Mouse (Mus musculus) frontal cortex, postnatal 36 days (tissue): ENCODE data around the gene Guca1b.
A peak's percentile ranks its signal among the peaks of the same experiment; 100 is the strongest.

Experiments used
- DNase-seq, 2 experiments: peaks; one replicate each; pipeline ENCODE4 v3.0.0; 2022; ENCODE audit warnings: low spot score in 2 of 2

Guca1b gene

DNA sequence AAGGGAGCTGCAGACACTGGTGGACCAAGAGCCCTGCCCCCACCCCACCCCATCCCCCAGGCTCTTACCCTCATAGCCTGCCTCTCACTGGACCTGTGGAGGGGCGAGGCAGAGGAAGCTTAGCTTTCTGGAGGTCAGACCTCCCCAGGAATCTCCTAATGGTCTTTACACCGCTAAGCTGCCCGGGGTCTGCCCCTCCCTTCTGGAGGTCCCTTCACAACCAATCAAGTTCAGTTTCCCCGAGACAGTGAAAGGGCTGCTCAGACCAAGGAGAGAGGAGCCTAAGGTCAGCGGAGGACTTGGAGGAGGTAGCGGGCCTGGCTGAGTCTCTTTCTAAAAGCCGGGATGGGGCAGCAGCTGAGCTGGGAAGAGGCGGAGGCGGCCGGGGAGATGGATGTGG lies at the start of gene Guca1b:
Gene Guca1b, plus strand, starts transcription at position 249 of the 400 bp plus-strand sequence.
- no peak for DNase-seq

DNA sequence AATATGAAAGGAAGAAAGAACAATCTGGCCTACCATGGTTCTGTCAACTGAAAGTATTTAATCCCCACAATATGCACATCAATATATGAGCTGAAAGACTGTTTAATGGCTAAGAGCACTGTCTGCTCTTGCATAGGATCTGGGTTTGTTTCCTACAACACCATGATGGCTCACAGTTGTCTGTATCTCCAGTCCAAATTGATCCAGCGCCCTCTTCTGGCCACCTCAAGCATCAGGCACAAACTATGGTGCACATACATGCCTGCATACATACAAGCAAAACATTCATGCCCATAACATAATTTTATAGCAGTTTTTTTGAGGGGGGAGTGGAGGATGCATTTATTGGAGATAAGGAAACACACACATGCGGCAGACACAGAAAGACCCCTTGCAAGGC lies 42.1 kb upstream of the Guca1b start:
- no peak for DNase-seq

DNA sequence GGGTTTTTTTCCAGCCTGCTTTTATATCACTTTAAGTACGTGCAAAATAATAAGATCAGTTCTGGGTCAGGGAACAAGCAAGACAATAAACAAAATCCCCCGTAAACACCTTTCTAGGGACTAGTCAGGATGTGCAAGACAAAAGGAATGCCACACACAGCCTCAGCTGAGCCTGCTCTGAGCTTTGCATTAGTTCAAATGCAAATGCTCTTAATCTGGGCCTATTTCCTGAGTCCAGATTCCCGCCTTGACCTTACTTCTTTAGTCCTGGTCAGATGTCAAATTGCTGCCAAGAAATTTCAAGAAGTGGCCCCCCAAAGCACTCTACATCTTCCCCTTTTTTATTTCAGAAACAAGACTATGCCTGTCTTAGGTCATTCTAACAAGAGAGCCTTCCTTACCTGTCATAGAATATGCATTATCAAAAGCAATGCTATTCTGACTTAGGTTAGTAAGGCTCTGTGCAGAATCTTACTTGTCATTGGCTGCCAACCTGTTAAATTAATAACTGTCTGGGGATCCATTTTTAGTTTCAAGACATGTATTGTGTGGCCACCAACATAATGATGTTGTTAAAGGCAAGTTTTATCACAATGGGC lies 35.4 kb upstream of the Guca1b start:
- no peak for DNase-seq

DNA sequence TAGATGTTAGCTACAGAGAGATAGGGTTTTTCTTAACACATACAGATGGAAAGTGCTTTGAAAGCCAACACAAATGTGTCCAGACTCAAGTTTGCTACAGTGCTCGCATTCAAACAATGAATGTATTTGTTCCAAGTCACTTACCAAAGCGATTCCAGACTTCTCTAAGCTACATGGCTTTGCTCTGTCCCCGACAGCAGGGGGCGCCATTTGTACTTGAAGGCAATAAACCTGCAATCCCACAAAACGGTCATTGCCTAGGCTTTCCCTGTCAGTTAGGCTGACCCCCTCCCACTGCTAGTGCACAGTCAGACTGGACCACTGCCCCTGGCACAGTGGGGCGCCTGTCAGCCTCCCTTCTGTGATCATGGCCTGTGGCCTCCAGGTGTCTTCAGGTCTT lies 25.2 kb upstream of the Guca1b start:
- peak; percentile 34 to 46 for DNase-seq

DNA sequence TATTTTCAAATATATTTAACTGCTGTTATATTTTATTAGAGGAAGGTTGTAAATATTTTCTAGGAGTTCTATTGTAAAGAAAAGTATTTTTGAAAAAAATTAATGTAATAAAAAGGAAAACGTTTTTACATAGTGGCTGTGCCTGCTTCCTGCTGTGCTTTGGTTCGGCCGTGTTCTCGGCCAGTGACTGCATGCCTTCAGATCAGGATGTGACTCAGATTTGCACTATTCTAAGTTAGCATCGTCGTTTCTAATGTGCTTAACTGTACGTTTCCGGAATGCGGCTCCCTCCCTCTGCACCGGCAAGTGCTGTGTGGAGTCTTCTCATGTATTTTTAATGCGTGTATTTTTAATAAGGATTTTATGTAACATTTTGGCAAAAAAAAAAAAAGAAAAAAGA lies 23.9 kb upstream of the Guca1b start:
- DNase-seq, result no peak

DNA sequence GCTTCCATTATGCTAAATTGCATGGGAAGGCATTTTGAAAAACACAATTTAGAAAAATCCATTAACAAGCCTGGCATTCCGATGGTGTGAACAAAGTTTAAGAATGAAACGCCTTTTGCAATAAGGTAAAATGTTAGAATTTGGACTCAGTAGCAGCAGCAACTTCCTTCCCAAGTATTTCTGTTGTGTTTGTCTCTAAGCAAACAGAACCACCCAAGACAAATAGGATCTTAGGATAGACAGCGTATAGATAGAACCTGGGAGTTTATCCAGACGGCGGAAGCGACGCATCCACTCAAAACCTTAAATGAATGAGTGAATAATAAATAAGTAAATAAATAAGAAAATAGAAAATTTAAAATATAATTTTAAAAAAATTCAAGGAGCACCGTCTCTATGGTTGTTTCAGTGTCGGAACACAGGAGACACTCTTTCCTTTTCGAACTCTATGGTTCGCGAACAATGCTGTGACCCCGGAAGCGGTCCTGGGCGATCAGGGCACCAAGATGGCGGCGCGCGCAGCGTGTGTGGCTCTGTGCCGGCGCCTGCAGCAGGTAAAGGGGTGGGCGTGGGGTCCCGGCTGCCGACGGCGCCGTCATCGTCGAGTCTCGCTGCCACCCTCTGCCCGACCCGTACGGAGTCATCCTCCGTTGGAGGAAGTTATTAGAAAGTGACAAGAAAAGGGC lies 16.6 kb upstream of the Guca1b start, which contains the start of gene Mrps10:
Gene Mrps10, plus strand, starts transcription at position 487 of the 686 bp plus-strand sequence.
- DNase-seq, result peak; percentile 85 to 90

DNA sequence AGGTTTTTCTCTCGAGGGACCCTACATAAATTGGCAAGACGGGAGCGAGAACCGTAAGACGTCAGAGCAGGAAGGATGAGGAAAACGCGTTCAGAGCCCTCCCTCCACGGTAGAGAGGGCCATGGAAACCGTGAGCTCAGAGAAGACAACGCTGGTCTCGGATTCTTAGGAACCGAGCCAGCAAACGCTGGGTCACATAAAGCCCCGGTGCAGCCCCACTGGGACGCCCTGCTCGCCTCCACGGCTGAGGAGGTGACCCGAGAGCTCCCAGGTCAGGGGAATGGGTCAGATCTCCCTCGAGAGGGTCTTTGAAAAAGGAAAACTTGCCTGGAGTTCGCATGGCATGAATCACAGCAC lies 16.1 kb upstream of the Guca1b start:
- no peak for DNase-seq

DNA sequence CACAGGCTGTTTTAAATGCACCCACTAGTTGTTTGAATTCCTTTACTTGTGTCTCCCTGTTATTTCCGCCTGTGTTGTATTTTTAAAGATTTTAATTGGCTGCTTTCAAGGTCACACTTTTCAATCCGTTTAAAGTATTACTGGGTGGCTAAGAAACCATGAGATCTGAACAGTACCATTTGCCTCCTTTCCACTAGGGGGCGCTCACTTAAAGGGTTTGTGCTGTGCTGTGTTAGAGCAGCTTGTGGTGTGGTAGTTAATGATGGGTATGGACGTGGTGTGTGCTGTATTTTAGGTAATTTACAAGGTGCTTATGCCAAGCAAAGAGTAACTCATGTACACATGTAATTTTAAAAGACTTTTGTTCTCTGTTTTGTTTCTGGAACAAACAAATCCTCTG lies 13.7 kb upstream of the Guca1b start:
- peak; percentile 21 to 71 for DNase-seq

DNA sequence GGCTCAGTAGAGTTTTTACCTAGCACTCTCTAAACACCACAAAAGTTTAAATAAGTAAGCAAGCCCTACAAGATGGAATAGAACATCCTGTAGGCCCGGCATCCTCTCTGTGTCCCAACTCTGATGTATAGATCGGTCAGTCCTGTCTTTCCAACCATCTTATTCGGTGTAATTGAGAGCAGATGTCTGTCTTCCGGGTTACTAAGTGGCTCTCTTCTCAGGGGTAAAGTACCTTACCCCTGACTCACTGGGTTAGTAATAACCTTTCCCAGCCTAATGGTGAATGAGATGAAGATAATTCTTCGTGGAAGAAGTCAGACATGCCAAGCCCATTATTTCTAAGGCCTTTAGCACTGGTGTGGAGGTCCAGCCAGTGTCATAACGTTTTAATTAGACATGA lies 11.2 kb upstream of the Guca1b start:
- no peak for DNase-seq

DNA sequence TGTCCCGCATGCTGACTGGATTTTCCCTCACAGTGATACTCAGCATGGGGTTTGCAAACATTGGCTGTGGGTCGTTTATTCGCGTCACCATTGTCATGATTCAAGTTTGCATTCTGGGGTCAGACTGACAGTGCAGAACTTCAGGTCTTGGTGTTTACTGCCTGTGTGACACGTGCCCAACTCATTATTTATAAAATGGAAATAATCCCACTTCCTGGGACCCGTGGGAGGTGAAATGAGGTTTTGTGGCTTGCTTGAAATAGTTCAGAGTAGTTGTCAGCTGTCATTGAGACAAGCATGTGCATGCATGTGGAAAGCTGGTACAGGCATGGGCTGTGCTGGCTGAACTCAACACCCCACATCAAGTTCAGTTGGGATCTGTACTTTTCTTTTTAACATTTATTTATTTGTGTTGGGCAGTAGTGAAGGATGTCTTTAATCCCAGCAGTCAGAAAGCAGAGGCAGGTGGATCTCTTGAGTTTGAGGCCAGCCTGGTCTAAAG lies 8.4 kb upstream of the Guca1b start:
- no peak for DNase-seq

DNA sequence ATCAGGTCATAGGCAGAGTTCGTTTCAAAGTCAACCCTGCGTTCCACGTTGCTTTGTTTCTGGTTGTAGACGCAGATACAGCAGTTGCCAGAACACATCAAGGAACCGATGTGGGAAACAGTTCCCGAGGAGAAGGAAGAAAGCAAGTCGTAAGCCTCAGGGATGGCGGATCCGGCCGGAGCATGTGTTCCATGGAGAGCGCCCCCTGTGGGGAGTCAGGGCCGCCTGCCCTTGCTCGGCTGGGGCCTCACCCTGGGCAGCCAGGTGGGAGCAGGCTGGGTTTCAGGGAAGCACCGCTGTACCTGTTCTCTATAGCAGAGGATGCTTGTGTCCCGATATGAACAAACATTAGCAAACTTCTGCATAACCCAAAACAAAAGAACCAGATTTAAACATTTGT lies 7.1 kb upstream of the Guca1b start:
- DNase-seq, result no peak

DNA sequence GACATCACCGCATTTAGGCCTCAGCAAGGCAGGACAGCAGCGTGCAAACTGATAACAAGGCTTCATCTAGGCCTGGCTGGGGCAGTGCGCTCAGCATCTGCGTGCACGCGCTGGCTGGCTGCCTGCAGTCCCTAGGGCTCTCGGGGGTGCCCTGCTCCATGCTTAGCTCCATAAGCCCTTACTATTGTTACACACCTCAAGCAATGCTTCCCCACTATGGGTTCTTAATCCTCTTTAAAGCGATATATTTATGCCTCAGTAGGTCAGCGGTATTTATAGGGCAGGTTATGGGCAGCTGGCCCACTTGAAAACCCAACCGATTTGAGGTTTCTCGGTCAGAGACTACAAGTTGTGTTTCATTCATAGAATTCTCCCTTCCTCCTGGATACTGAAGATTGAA lies 3.3 kb upstream of the Guca1b start:
- no peak for DNase-seq

DNA sequence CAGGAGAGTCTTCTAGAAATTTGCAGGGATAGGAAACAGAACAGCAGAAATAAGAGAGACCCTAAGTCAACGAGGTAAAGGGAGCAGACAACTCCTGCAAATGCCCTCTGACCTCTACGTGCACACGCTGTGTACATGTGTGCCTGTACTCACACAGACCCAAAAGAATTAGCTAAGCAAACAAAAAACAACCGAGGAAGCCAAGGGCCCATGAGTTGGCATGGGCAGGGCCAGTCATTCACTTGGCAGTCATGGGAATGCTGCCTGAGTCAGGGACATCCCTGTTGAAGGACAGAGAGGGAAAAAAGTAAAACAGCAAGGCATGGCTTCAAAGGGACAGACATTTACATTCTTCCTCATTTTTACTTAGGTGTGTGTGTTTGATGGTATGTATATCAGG lies 1.9 kb upstream of the Guca1b start:
- DNase-seq, result no peak

DNA sequence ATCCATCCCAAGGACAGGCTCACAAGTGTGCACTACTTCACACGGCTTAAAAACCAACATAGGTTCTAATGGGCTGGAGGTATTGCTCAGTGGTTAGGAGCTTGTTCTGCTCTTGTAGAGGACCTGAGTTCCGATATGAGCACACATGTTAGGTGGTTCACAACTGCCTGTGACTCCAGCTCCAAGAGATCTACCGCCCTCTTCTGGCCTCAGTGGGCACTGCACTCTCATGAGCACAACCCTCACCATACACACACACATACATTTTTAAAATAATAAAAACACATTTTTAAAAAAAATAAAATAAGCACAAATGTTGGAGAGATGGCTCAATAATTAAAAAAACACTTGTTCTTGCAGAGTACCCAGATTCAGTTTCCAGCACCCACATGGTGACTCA lies 1.1 kb upstream of the Guca1b start:
- DNase-seq, result no peak

DNA sequence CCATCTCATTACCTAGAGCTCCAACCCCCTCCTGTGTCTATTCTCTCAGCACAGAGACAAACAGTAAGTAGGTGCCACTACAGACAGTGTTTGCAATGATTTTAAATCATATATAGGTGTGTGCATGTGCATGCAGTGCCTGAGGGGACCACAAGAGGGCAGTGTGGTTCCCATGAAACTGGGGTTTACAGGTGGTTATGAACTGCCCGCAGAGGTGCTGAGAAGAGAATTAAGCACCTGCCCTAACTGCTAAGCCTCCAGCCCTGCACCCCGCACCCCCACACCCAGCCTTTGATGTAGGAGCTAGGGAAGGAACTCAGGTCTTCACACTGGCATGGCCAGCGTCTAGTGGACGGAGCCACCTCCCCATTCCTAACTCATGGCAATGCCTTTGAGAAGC lies 1.5 kb downstream of the Guca1b start:
- DNase-seq, result peak in 1 of 2 experiments; percentile 19

DNA sequence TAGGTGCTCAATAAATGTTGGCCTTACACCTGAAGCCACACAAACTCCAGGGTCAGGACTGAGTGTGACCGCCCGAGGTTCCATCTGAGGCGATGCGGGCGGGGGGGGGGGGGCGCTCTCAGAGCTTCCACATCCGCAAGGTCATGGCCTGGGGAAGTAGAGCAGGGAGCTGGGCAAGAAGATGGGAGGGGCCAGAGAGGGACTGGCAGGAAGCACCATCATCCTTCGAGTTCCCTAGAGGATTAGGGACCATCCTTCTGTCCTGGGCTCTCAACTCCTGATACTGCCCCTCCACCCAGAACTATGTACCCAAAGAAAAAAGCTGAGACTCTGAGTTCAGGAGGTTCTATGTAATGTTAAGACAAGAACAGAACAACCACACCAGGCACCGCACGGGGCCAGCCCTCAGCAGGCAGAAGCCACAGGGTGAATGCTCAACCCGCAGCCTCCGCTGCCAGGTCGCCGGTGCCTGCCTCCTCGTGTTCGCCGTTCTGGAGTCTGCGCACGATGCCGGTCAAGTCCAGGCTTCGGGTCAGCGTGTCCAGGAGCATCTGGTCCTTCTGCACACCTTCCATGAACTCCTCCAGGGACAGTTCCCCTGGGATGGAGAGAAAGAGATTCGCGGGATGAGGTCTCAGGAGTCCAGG lies 9.2 kb downstream of the Guca1b start:
- DNase-seq, result no peak

DNA sequence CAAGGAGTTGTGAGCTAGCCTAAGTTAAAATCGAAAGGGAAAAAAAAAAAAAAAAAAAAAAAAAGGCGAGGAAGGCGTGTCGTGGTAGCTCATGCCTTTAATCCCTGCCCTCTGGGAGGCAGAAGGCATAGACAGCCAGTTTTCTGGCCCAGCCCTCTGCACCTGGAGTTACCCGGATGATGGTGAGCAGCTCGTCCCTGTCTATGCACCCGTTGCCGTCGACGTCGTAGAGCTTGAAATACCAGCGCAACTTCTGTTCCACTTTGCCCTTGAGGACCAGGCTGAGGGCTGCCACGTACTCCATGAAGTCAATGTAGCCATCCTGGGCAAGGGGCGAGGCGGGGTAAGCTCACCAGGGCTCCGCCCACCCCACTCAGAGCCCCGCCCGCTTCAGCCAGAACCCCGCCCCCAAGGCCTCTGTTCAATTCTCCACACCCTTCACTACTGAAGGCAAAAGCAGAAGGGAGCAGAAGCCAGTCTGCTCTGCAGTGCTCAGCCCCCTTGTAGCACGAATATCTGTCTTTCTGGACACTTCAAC lies 10.3 kb downstream of the Guca1b start:
- DNase-seq, result no peak

DNA sequence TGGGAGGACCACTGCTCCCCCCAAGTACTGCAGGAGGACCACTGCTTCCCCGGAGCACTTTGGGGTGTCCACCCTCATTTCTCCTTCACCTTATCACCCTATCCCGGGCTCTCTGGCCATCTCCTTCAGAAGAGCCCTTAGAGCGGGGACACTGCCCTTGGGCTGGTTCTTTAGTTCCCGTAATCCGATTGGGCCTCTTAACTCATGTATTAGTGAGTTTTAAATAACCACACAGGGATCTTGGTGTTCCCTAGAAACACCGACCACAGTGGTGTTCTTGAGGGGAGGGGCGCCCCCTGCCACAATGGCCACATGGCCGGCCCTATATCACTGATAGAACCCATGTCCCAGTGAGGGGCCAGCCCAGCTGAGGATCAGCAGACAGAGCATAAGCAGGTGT lies 13.9 kb downstream of the Guca1b start:
- DNase-seq, result no peak

DNA sequence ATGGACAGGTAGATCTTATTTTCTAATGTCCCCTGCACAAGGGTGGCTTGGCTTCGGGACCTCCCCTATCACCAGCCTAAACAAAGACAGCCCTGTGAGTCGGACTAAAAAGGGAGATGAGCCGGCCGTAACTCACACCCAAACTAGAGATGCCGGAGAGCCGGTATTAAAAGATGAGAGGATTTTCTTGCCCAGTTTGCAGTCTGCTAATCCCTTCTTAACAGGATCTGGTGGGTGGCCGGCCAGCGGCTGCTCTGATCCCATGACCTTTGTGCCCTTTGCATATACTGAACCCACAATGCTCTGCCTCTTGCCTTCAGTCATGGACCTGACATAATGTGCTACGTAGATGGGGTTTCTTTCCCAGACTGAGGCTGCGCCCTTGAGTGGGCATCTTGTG lies 15.3 kb downstream of the Guca1b start, which contains the start of gene Guca1a:
Gene Guca1a, minus strand, starts transcription at position 134 of the 400 bp plus-strand sequence.
- no peak for DNase-seq

DNA sequence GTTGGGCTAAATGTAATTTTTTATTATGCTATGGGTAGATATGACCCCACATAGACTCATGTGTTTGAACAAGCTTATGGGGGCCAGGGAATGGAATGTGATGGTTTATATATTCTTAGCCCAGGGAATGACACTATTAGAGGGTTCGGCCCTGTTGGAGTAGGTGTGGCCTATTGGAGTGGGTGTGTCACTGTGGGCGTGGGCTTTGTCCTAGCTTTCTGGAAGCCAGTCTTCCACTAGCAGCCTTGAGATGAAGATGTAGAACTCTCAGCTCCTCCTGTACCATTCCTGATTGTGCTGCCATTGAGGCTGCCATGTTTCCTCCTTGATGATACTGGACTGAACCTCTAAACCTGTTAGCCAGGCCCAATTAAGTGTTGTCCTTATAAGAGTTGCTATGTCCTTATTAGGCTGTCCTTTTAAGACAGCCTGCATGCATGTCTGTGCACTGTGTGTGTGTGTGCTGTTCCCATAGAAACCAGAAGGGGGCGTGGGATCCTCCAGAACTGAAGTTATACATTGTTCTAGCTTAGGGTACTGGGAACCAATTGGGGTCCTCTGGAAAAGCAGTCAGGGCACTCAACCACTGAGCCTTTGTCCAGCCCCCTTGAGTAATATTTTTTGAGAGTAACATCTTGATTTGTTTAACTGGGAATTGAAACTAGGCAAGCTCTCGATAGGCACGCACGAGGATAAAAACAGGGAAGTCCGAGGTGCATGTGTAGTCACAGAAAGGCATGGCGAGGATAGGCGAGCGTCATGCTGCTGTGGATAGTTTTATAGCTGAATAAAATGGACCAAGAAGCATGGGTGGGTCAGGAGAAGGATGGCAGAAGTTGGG lies 22.7 kb downstream of the Guca1b start:
- no peak for DNase-seq

DNA sequence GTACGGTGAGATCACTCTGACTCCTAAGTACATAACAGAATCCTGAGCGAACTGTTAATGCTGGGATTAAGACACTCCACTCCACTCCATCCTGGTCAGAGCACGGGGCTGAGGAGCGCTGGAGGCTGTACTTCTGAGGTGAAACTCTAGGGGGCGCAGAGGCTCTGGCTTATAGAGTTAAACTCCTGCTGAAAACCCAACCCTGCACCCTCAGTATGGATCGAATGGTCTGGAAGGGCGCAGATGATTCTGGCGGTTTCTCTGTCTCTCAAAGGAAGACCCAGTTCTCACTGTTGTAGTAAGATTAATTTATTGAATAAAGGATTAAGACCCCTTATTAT lies 23.3 kb downstream of the Guca1b start:
- peak; percentile 24 to 36 for DNase-seq
